Mouse (Mus musculus) heart, postnatal 10 days (tissue): ENCODE measurements around the gene Mmp9. TPM values are rescaled to one million over a fixed set of nuclear protein-coding genes. Genes with fewer than 3 reads are reported as not detected.
A peak's percentile ranks its signal among the peaks of the same experiment; 100 is the strongest.

Experiments used
- DNase-seq, 2 experiments: peaks; one replicate each; pipeline ENCODE4 v3.0.0; 2021
- intact Hi-C: fragments of 180-260 bp; cut with DNase I; formaldehyde crosslinking; loops from one replicate; pipeline ENCODE4 v1.15.1; 2025
- total RNA-seq, 2 experiments: library from RNA; stranded (reverse); gene quantifications; 2 replicates each; pipeline ENCODE4 v1.2.3; 2021

The Mmp9 gene
- under 1 TPM; 0.47 to 0.89 TPM for total RNA-seq

- intact Hi-C loops, result no loop called here
- no peak for DNase-seq
Observed at GRCm38 (mm10) chr2:164940140-164940830, at the start of gene Mmp9. Gene Mmp9 (plus strand): TSS chr2:164940780.

- intact Hi-C loops, result no loop called here
Observed at GRCm38 (mm10) chr2:164891056-164891834, 49.3 kb upstream of the Mmp9 start.

DNA sequence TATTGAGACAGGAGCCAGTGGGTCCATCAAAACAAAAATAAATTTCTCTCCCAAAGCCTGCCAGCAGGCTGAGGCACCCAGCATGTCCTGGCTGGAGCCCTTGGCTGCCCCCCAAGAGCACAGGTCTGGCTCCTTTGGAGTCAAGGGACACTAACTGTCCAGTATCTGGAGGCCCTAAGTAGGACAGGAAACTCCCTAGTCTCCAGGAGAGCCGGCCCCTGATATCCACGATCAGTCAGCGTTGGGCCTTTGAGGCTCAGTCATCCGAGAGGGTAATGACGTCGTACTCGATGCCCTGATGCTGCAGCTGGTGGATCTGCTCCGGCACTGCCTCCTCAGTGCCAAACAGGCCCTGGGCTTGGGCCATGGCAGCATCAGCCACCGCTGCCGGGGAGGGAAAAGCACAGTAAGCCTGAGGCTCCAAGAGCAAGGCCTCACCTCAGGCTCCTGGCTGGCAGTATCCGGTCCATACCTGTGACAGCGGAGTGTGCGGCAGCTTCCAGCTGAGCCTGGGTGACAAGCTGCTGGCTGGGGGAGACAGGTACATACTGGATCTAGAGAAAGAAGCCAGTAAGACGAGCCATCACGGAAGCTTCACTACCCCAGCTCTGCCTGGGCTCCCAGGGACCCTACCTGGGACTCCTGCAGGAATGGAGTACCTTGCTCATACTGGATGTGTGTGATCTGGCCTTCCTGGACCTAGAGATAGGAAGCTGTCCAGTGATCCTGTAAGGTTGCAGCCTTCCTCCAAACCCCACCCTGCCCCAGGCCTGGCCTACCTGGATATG, 48.5 kb upstream of the Mmp9 start:
- intact Hi-C loops, result no loop called here
- DNase-seq, result peak; percentile 45 to 48

More at GRCm38 (mm10) chr2:164891056-164891834, 49.3 kb upstream of the Mmp9 start:
- no peak for DNase-seq

- intact Hi-C loops, result no loop called here
- no peak for DNase-seq
Observed at GRCm38 (mm10) chr2:164892696-164893216, 47.8 kb upstream of the Mmp9 start.

DNA sequence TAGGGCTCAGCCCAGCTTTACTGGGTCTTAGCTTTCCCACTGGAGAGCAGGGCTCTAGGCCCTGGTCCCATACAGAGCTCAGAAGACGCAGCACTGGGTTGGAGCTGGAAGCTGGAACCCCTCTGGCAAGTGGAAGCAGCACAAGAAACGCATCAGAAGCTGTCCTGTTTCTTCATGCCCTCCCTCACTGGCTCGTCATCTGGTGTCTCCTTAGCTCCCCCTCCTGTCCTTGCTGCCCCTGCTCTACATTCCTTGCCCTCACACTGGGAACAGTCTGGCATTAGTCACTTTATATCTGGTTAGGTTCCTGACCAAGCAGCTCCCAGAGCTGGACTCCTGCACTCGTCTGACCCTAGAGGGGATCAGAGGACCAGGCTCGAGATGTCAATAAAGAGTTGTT, 46.5 kb upstream of the Mmp9 start:
- DNase-seq, result no peak
- intact Hi-C loops, result no loop called here

DNA sequence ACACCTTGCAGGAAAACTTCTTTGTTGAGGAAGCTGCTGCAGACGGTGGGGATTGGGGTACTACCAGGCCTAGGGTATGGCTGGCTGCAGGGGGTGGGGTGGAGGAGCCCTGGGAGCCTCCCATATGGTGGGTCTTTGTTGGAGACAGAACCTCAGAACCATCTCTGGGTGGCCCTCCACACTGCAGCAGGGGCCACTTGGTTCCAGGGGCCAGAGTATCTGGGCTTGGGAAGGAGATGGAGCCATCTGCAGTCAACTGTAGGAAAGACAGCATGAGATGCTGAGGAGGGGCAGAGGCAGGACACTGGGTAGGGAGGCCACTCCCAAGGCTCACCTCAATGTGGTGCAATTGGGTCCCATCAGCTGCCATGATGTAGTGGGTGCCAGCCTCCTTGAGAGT, 45.9 kb upstream of the Mmp9 start:
- DNase-seq, result no peak
- intact Hi-C loops, result loop anchor here (5.0 kb wide), 1 partner anchor 62 kb away; the partner anchor contains the start of genes Ctsa and Neurl2

GRCm38 (mm10) chr2:164895885-164896284, 44.7 kb upstream of the Mmp9 start:
- intact Hi-C loops, result loop anchor here (5.0 kb wide), 1 partner anchor 64 kb away; the partner anchor contains the start of genes Ctsa and Neurl2
- no peak for DNase-seq

- no peak for DNase-seq
- intact Hi-C loops, result loop anchor here (5.0 kb wide), 1 partner anchor 66 kb away; the partner anchor contains the start of genes Ctsa and Neurl2
Observed at GRCm38 (mm10) chr2:164898008-164898407, 42.6 kb upstream of the Mmp9 start.

GRCm38 (mm10) chr2:164899034-164899433, 41.5 kb upstream of the Mmp9 start:
- intact Hi-C loops, result loop anchor here (5.0 kb wide), 1 partner anchor 67 kb away; the partner anchor contains the start of genes Ctsa and Neurl2
- DNase-seq, result no peak

- intact Hi-C loops, result loop anchor here (2.0 to 5.0 kb wide), 2 partner anchors 17 to 68 kb away; partner anchors contain the start of genes Ctsa and Neurl2
- DNase-seq, result no peak
Observed at GRCm38 (mm10) chr2:164899723-164900459, 40.7 kb upstream of the Mmp9 start.

- DNase-seq, result no peak
- intact Hi-C loops, result loop anchor here (2.0 kb wide), 1 partner anchor 19 kb away; no protein-coding TSS in a partner anchor
Observed at GRCm38 (mm10) chr2:164901380-164901779, 39.2 kb upstream of the Mmp9 start.

- intact Hi-C loops, result no loop called here
- no peak for DNase-seq
Observed at GRCm38 (mm10) chr2:164903496-164903895, 37.1 kb upstream of the Mmp9 start.

GRCm38 (mm10) chr2:164906071-164906470, 34.5 kb upstream of the Mmp9 start:
- DNase-seq, result no peak
- intact Hi-C loops, result no loop called here

DNA sequence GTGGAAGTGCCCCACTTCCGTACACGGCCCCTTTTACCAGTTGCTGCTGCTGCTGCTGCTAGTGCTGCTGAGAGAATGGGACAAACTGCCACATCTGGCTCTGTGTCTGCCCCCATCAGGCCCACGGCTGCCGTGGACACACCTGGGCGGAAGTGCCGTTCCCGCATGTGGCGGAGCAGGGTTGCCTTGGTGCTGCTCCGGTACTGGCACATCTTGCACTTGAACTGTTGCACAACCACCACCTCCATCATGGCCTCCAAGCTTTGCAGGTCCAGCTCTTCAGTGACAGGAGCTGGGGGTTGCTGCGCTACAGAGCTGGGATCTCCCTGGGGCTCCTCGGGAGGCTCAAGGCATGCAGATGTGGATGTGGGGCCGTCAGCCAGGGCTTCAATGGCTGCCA, 33.1 kb upstream of the Mmp9 start:
- intact Hi-C loops, result no loop called here
- no peak for DNase-seq

DNA sequence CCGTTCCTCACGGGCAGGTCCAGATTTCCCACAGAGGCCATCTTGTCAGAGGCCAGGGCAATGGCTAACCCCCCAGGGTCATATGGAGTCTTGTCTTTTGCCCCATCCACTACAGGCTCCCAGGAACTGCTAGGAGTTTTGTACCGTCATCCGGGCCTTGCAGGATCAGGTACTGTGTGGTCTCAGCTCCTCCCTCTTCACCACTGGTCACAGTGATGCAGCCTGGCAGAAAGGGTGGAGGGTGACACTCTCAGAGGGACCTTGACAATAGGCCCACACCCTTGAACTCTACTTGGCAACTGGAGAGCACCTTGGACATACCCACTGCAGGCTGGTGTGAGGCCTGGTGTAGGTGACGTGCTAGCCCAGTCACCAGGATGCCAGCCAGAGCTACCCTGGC, 32.6 kb upstream of the Mmp9 start:
- DNase-seq, result no peak
- intact Hi-C loops, result no loop called here

DNA sequence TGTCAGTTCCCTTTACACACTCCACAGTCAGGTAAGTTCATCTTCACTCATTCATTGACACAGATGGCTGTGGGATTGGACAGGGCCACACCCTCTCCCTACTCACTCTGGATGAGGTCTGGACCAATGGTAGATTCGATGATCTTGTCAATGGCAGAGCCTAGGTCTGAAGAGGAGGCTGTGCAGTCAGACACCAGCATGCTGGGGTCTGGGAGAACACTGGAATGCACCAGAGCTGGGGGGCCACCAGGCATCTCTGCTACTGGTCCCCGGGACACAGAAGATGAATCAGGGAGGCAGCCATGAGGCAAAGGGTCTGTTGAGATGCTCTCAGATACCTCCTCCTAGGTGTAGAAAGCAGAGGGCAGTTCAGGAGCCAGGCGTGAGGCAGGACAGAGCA, 31.5 kb upstream of the Mmp9 start:
- intact Hi-C loops, result no loop called here
- no peak for DNase-seq

GRCm38 (mm10) chr2:164909542-164909941, 31.0 kb upstream of the Mmp9 start:
- peak; percentile 59 to 63 for DNase-seq
- intact Hi-C loops, result no loop called here

GRCm38 (mm10) chr2:164910360-164911061, 30.1 kb upstream of the Mmp9 start:
- DNase-seq, result peak in 1 of 2 experiments; percentile 38
- intact Hi-C loops, result loop anchor here (2.0 kb wide), 1 partner anchor 78 kb away; the partner anchor contains the start of genes Ctsa and Neurl2
